Mouse (Mus musculus) intestine, embryonic 14.5 days (tissue): ENCODE results near the gene Vmn2r17. TPM values are rescaled to one million over a fixed set of nuclear protein-coding genes. Genes with fewer than 3 reads are reported as not detected.

Experiments
- ATAC-seq: fragments of 200-750 bp; cut with Nextera tagmentation; replicated peaks from 2 replicates; pipeline ENCODE4 v1.8.0; 2017; ENCODE audit warnings: low read depth, moderate number of reproducible peaks, moderate TSS enrichment, moderate library complexity; ENCODE audit not compliant: low FRiP score, low TSS enrichment
- DNase-seq: peaks from one replicate; pipeline ENCODE4 v3.0.0-alpha.2; 2018; ENCODE audit warnings: low spot score
- H3K27ac ChIP-seq: fragments of 300-500 bp; sonication (generic); 2 replicates; pipeline ENCODE4 v1.5.1; 2014; ENCODE audit warnings: low read depth, mild to moderate bottlenecking, control low read depth
- H3K27me3 ChIP-seq: fragments of 300-500 bp; sonication (generic); replicated peaks from 2 replicates; pipeline ENCODE4 v1.6.1; 2014; ENCODE audit warnings: low read length, control low read depth; ENCODE audit not compliant: control insufficient read depth, insufficient read depth
- H3K36me3 ChIP-seq: fragments of 300-500 bp; sonication (generic); 2 replicates; pipeline ENCODE4 v1.6.1; 2014; ENCODE audit warnings: low read length, control low read depth; ENCODE audit not compliant: control insufficient read depth, insufficient read depth
- H3K4me1 ChIP-seq: fragments of 300-500 bp; sonication (generic); replicated peaks from 2 replicates; pipeline ENCODE4 v1.6.1; 2014; ENCODE audit warnings: low read length, control low read depth, mixed read lengths; ENCODE audit not compliant: control insufficient read depth, insufficient read depth
- H3K4me2 ChIP-seq: fragments of 300-500 bp; sonication (generic); 2 replicates; pipeline ENCODE4 v1.6.1; 2014; ENCODE audit warnings: low read length
- H3K4me3 ChIP-seq: fragments of 300-500 bp; sonication (generic); 2 replicates; pipeline ENCODE4 v1.5.1; 2014; ENCODE audit warnings: low read depth, low read length, control low read depth, mixed read lengths
- H3K9ac ChIP-seq: fragments of 300-500 bp; sonication (generic); 2 replicates; pipeline ENCODE4 v1.6.1; 2014; ENCODE audit warnings: mild to moderate bottlenecking, low read length
- H3K9me3 ChIP-seq: fragments of 300-500 bp; sonication (generic); 2 replicates; pipeline ENCODE4 v1.6.1; 2016; ENCODE audit warnings: low read length, control low read depth; ENCODE audit not compliant: control insufficient read depth
- WGBS: fragments of 180-500 bp; shearing (Covaris S2); extraction: QIAGEN DNeasy Blood & Tissue Kit; methylation state at CpG from one replicate; pipeline ENCODE4 v1.1.7; 2014; 5-methylcytosine and 5-hydroxymethylcytosine counted together
- polyA plus RNA-seq: library from polyadenylated mRNA; unstranded; fragments of >200 nt; fragmentation: Nextera tagmentation; extraction: Ambion mirVana; gene quantifications from 2 replicates; pipeline ENCODE4 v1.2.1, GENCODE M21; 2014

Gene Vmn2r17
- not detected in 2 replicates for polyA plus RNA-seq

DNA sequence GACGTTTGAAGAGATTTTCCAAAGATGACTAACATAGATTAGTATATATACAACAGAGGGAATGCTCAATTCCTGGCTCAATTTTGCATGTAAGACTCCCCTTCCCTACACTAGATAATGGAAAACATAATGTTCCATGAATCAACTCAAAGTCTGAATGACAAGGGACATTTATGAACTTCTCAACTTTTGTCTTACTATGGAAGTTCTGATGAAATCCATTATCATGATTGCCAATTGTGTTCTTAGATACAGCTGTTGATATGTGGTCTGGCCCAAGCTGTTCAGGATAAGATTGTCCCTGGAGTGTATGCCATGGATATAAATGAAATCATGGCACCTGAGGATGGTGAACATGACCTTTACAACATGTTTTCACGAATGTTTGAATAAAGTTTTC, at the start of gene Vmn2r17:
Gene Vmn2r17, plus strand, starts transcription at position 301 of the 400 bp plus-strand sequence.
- Histone ChIP-seq H3K36me3 (no peaks in the 10 kb centered on the region), H3K4me1 (no peaks in the 10 kb centered on the region), H3K27me3 (no peaks in the 10 kb centered on the region), H3K4me3 (no peak within 1 kb of the TSS), H3K27ac (no peak within 1 kb of the TSS), H3K9me3 (no peaks in the 10 kb centered on the region), H3K4me2 (no peak within 1 kb of the TSS), H3K9ac (no peak within 1 kb of the TSS)
- WGBS, result 53% methylated on average over 2 of the region's 2 CpGs
- DNase-seq, result no peak
- ATAC-seq, result no peak

GRCm38 (mm10) chr5:109466576-109467506, 47.4 kb downstream of the Vmn2r17 start:
- no peaks in the 10 kb centered on the region for H3K27me3 ChIP-seq
- DNase-seq (peak; percentile 66), ATAC-seq (peak; percentile 83)
- no peaks in the 10 kb centered on the region for H3K36me3 ChIP-seq
- H3K27ac ChIP-seq, result no peak overlapping the region
- 0 out of 2 replicates have a peak overlapping the region, but pooled peaks have one; percentile 13 for H3K9ac ChIP-seq
- no peaks in the 10 kb centered on the region for H3K4me1 ChIP-seq
- peak overlapping the region; percentile 36 for H3K4me3 ChIP-seq
- 22% methylated on average over 20 of the region's 21 CpGs for WGBS
- H3K9me3 ChIP-seq, result no peaks in the 10 kb centered on the region
- peak overlapping the region; percentile 42 for H3K4me2 ChIP-seq

GRCm38 (mm10) chr5:109506729-109507128, 87.2 kb downstream of the Vmn2r17 start:
- DNase-seq, result no peak
- no peaks in the 10 kb centered on the region for H3K27me3 ChIP-seq
- no peaks in the 10 kb centered on the region for H3K4me1 ChIP-seq
- no peaks in the 10 kb centered on the region for H3K36me3 ChIP-seq
- H3K9me3 ChIP-seq, result no peaks in the 10 kb centered on the region
- ATAC-seq, result no peak
- no peak overlapping the region for H3K4me2 ChIP-seq
- 6% methylated on average over 1 of the region's 1 CpGs for WGBS
- H3K4me3 ChIP-seq, result no peak overlapping the region
- H3K9ac ChIP-seq, result no peak overlapping the region
- H3K27ac ChIP-seq, result no peak overlapping the region

Other genes with a start within 250 kb of the Vmn2r17 start
- gene Vmn2r13, start 227.5 kb upstream of the Vmn2r17 start, polyA plus RNA-seq, result not detected in 2 replicates
- gene Vmn2r14, start 195.0 kb upstream of the Vmn2r17 start, polyA plus RNA-seq, result not detected in 2 replicates
- gene Vmn2r15, start 122.0 kb upstream of the Vmn2r17 start, polyA plus RNA-seq, result not detected in 2 replicates
- not detected in 2 replicates for gene Vmn2r16, start 89.5 kb upstream of the Vmn2r17 start, polyA plus RNA-seq
- gene Crlf2, start 139.3 kb downstream of the Vmn2r17 start, polyA plus RNA-seq, result 10.8 and 11.0 TPM in 2 replicates